Mouse (Mus musculus) ES-Bruce4 (cell line): ENCODE results near the gene Tmem198b. TPM values are rescaled to one million over a fixed set of nuclear protein-coding genes. Genes with fewer than 3 reads are reported as not detected.

Source experiments
- H3K27ac ChIP-seq: 2 replicates; pipeline ENCODE4 v1.5.1; 2012; ENCODE audit warnings: low read length, inconsistent platforms; ENCODE audit not compliant: insufficient read depth
- H3K27me3 ChIP-seq: 2 replicates; pipeline ENCODE4 v1.6.1; 2012; ENCODE audit warnings: mild to moderate bottlenecking, low read length, inconsistent platforms; ENCODE audit not compliant: control insufficient read depth, poor library complexity, insufficient read depth, severe bottlenecking
- H3K36me3 ChIP-seq: 2 replicates; pipeline ENCODE4 v1.6.1; 2012; ENCODE audit warnings: inconsistent platforms, mild to moderate bottlenecking, low read length, moderate library complexity; ENCODE audit not compliant: control insufficient read depth, poor library complexity, insufficient read depth, severe bottlenecking
- H3K4me1 ChIP-seq: one replicate; pipeline ENCODE4 v1.8.1; 2011; ENCODE audit warnings: low read length; ENCODE audit not compliant: control insufficient read depth, insufficient read depth
- H3K4me3 ChIP-seq: 2 replicates; pipeline ENCODE4 v1.5.1; 2011; ENCODE audit warnings: low read depth, mild to moderate bottlenecking, low read length
- H3K9ac ChIP-seq: 2 replicates; pipeline ENCODE4 v1.6.1; 2012; ENCODE audit warnings: low read depth, mild to moderate bottlenecking, inconsistent platforms; ENCODE audit not compliant: poor library complexity, severe bottlenecking
- H3K9me3 ChIP-seq: replicated peaks from 2 replicates; pipeline ENCODE4 v1.6.1; 2012; ENCODE audit warnings: mild to moderate bottlenecking, low read length, inconsistent platforms; ENCODE audit not compliant: control insufficient read depth, poor library complexity, insufficient read depth, severe bottlenecking
- CTCF ChIP-seq: IDR thresholded peaks from one replicate; pipeline ENCODE4 v1.8.1; 2011; ENCODE audit warnings: low read depth, low read length
- EP300 ChIP-seq: IDR thresholded peaks from 2 replicates; pipeline ENCODE4 v1.6.1; 2011; ENCODE audit warnings: low read depth, low read length; ENCODE audit not compliant: insufficient read depth
- POLR2A ChIP-seq: IDR thresholded peaks from one replicate; pipeline ENCODE4 v1.8.1; 2011; ENCODE audit warnings: low read length; ENCODE audit not compliant: insufficient read depth
- polyA plus RNA-seq: library from polyadenylated mRNA; stranded (reverse); fragments of >200 nt; gene quantifications from 2 replicates; pipeline ENCODE4 v1.2.4, GENCODE M21; 2011; ENCODE audit warnings: low read depth; ENCODE audit not compliant: missing spikeins, insufficient read depth, insufficient read length

Gene Tmem198b
- polyA plus RNA-seq, result 12.3 and 12.6 TPM in 2 replicates

- no peaks in the 10 kb centered on the region for H3K36me3 ChIP-seq
- no peaks in the 10 kb centered on the region for H3K27me3 ChIP-seq
- peak within 1 kb of the TSS; percentile 40 for H3K27ac ChIP-seq
- H3K9ac ChIP-seq, result peak within 1 kb of the TSS; percentile 80
- H3K4me1 ChIP-seq, result no peaks in the 10 kb centered on the region
- no peaks in the 10 kb centered on the region for H3K9me3 ChIP-seq
- TF ChIP-seq CTCF (no peak), EP300 (no peak), POLR2A (no peak)
- peak within 1 kb of the TSS; percentile 83 for H3K4me3 ChIP-seq
Measured at GRCm38 (mm10) chr10:128804271-128805091, at the start of gene Tmem198b. Gene Tmem198b, minus strand, starts transcription at chr10:128804370.

DNA sequence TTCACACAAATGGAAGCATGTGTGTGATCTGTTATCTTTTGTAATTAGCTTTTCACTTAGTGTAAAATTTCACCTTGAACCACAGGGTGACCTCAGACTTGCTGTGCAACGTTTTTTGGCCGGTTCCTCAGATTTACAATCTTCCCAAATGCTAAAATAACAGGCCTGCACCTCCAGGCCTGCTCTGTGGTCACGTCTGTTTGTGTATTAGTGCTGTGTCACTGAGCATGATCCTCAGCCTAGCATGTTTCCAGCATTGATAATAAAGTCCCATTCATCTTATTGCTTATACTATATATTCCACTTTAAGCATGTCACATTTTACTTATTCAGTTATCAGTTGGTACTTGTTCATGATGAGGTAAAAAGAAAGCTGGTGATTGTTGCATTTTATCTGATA lies 46.2 kb upstream of the Tmem198b start:
- Histone ChIP-seq H3K36me3 (peaks cover 62% of the 10 kb centered on the region), H3K27me3 (no peaks in the 10 kb centered on the region), H3K27ac (no peak overlapping the region), H3K4me3 (no peak overlapping the region), H3K4me1 (no peaks in the 10 kb centered on the region), H3K9ac (no peak overlapping the region), H3K9me3 (no peaks in the 10 kb centered on the region)
- TF ChIP-seq CTCF, result no peak
- TF ChIP-seq POLR2A, result no peak
- TF ChIP-seq EP300, result no peak

DNA sequence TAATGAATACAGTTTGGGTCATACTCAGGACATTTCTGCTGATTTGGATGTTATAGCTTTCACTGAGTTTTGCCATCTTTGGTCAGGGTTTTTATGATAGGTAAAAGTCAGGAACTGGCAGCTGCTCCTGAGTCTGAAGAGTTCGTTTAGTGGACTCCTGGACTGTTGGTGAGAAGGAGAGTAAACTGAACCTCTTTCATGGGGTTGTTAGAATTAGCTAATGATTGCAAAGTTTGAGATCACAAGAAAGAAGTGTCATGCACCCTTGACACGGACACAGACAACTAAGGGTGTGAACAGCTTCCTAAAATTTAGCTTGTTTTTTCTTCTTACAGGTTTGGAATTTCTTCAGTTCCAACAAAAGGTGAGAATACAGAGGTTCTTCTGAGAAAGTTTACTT lies 44.3 kb upstream of the Tmem198b start:
- TF ChIP-seq EP300, result no peak
- TF ChIP-seq CTCF, result no peak
- TF ChIP-seq POLR2A, result no peak
- H3K36me3 ChIP-seq, result peaks cover 64% of the 10 kb centered on the region

GRCm38 (mm10) chr10:128846664-128847063 lies 42.5 kb upstream of the Tmem198b start:
- Histone ChIP-seq H3K27me3 (no peaks in the 10 kb centered on the region), H3K9ac (no peak overlapping the region), H3K4me1 (no peaks in the 10 kb centered on the region), H3K4me3 (no peak overlapping the region), H3K27ac (no peak overlapping the region), H3K9me3 (no peaks in the 10 kb centered on the region), H3K36me3 (peaks cover 69% of the 10 kb centered on the region)
- TF ChIP-seq POLR2A (no peak), EP300 (no peak), CTCF (no peak)

More for the DNA sequence above, 44.3 kb upstream of the Tmem198b start:
- Histone ChIP-seq H3K4me1 (no peaks in the 10 kb centered on the region), H3K9ac (no peak overlapping the region), H3K27ac (no peak overlapping the region), H3K9me3 (no peaks in the 10 kb centered on the region), H3K4me3 (no peak overlapping the region), H3K27me3 (no peaks in the 10 kb centered on the region)

DNA sequence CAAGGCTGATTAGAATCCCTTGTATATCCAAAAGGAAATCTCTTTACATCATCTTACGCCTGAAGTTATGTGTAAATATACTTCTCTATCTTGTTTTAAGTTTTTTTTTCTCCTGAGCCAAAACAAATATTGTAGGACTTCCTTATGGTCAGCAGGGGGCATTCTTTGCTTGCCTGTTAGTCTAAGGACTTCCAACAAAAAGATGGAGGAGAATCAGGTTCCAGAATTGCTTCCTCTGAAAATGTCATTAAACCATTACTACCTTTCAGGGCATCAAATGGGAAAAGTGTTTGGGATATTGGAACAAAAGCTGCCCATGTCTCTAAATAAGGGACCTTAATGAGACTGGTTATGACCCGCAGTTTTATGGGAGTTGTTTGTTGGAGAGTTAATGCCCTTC lies 41.3 kb upstream of the Tmem198b start:
- no peaks in the 10 kb centered on the region for H3K4me1 ChIP-seq
- peaks cover 73% of the 10 kb centered on the region for H3K36me3 ChIP-seq
- H3K4me3 ChIP-seq, result no peak overlapping the region
- H3K27me3 ChIP-seq, result no peaks in the 10 kb centered on the region
- H3K9ac ChIP-seq, result no peak overlapping the region
- TF ChIP-seq EP300 (no peak), POLR2A (no peak), CTCF (no peak)
- no peak overlapping the region for H3K27ac ChIP-seq
- H3K9me3 ChIP-seq, result no peaks in the 10 kb centered on the region

DNA sequence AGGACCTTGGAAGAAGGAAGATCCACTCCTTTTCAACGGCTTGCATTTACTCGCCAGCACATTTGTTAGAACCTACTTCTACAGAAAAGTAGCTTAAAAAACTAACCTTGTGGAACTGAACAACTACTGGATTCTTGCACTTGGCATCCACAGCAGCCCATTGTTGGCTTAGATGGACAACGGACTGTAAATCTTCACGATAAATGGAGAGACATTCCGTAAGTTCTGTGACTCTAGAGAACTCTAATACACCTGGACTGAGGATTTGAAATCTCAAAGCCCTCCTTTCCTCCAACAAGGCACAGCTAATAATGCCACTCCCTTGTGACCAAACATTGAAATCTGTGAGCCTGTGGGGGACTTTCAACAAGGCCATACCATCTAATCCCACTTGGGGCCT lies 39.1 kb upstream of the Tmem198b start:
- H3K9me3 ChIP-seq, result no peaks in the 10 kb centered on the region
- no peaks in the 10 kb centered on the region for H3K4me1 ChIP-seq
- no peak overlapping the region for H3K4me3 ChIP-seq
- no peaks in the 10 kb centered on the region for H3K27me3 ChIP-seq
- H3K36me3 ChIP-seq, result peaks cover 69% of the 10 kb centered on the region
- no peak for TF ChIP-seq EP300
- no peak for TF ChIP-seq POLR2A
- no peak for TF ChIP-seq CTCF
- no peak overlapping the region for H3K9ac ChIP-seq
- H3K27ac ChIP-seq, result no peak overlapping the region
